In the genomic region with DNA sequence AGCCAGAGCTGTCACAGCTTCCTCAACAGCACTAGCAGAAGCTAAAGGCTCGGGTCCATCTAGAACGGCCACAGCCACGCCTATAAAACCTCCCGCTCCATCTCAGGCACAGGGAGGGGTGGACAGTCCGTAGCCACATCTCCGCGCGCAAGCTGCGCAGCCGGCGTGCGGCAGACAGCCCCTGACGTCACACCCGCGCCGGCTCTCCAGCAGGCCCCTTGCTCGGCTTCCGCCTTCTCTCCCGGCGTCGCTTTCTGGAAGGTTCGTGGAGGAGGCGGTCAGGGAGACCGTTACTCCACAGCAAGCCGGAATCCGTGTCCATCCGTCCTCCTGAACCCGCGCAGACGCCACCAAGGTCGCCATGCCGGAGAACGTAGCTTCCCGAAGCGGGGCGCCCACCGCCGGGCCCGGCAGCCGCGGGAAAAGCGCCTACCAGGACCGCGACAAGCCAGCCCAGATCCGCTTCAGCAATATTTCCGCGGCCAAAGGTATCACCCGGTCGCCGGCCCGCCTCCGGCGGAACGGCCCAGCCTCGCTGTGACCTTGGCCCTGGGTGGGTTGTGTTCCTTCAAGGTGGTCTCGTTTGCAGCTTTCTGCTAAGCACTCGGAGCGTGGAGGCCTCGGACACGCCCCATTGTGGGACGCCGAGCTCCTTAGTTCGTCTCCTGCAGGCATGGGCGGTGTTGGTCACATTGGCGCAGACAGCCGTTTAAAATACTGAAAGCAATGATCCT, we compare ENCODE assay signal across 8 mouse cellular contexts. TPM values are rescaled to one million over a fixed set of nuclear protein-coding genes. Genes with fewer than 3 reads are reported as not detected.
A peak's percentile ranks its signal among the peaks of the same experiment; 100 is the strongest.
DNase-seq lines count a peak whose midpoint lies in the region; ATAC-seq lines count a peak whose summit lies in the region.

A gene (plus strand): TSS at position 127 of the 734 bp plus-strand sequence.

- H3K9ac ChIP-seq in heart, embryonic 13.5 days = peak within 1 kb of the TSS; percentile 96
- peak within 1 kb of the TSS; percentile 83 for H3K9ac ChIP-seq in liver, embryonic 13.5 days
- H3K9ac ChIP-seq in stomach, embryonic 16.5 days (ENCODE audit: low read length) = peak within 1 kb of the TSS; percentile 94

- peak; percentile 90 for DNase-seq in CD4-positive helper T cell, adult 2 months (ENCODE audit: low read depth, low spot score)
- DNase-seq in brain, embryonic 18.5 days (ENCODE audit: low read depth, low spot score) = peak; percentile 75
- peak; percentile 96 for DNase-seq in kidney, postnatal 14 days
- peak; percentile 88 for DNase-seq in liver, embryonic 13.5 days
- peak; percentile 94 for DNase-seq in neural tube, embryonic 10.5 days (ENCODE audit: extremely low spot score, low spot score)

- H3K27me3 ChIP-seq in heart, embryonic 13.5 days (replicated peaks) = no peaks in the 10 kb centered on the region
- H3K27me3 ChIP-seq in liver, embryonic 13.5 days = no peaks in the 10 kb centered on the region
- no peaks in the 10 kb centered on the region for H3K27me3 ChIP-seq in stomach, embryonic 16.5 days (ENCODE audit: control insufficient read depth, insufficient read depth, low read length)

- H3K4me2 ChIP-seq in heart, embryonic 13.5 days = peak within 1 kb of the TSS; percentile 96
- H3K4me2 ChIP-seq in liver, embryonic 13.5 days = peak within 1 kb of the TSS; percentile 88
- peak within 1 kb of the TSS; percentile 67 for H3K4me2 ChIP-seq in stomach, embryonic 16.5 days (ENCODE audit: low read depth, low read length)

- under 1% methylated on average over 66 of the region's 66 CpGs for WGBS in heart, embryonic 13.5 days
- under 1% methylated on average over 66 of the region's 66 CpGs for WGBS in liver, embryonic 13.5 days (ENCODE audit: insufficient replicate concordance)
- under 1% methylated on average over 66 of the region's 66 CpGs for WGBS in stomach, embryonic 16.5 days

- peaks cover 24% of the 10 kb centered on the region for H3K36me3 ChIP-seq in heart, embryonic 13.5 days
- H3K36me3 ChIP-seq in liver, embryonic 13.5 days = peaks cover 22% of the 10 kb centered on the region
- H3K36me3 ChIP-seq in stomach, embryonic 16.5 days (ENCODE audit: control insufficient read depth, insufficient read depth, low read length) = peaks cover 9% of the 10 kb centered on the region; the same call in 1 of the 2 replicates

- peaks cover 13% of the 10 kb centered on the region for H3K4me1 ChIP-seq in heart, embryonic 13.5 days
- H3K4me1 ChIP-seq in liver, embryonic 13.5 days (replicated peaks) = peaks cover 24% of the 10 kb centered on the region
- peaks cover 11% of the 10 kb centered on the region; the same call in 1 of the 2 replicates for H3K4me1 ChIP-seq in stomach, embryonic 16.5 days (ENCODE audit: control insufficient read depth, insufficient read depth, low read length)

- H3K4me3 ChIP-seq in heart, embryonic 13.5 days = peak within 1 kb of the TSS; percentile 77
- peak within 1 kb of the TSS; percentile 91 for H3K4me3 ChIP-seq in liver, embryonic 13.5 days (replicated peaks)
- H3K4me3 ChIP-seq in stomach, embryonic 16.5 days (replicated peaks; ENCODE audit: low read length) = peak within 1 kb of the TSS; percentile 82

- peak within 1 kb of the TSS; percentile 92 for H3K27ac ChIP-seq in heart, embryonic 13.5 days (replicated peaks)
- peak within 1 kb of the TSS; percentile 85 for H3K27ac ChIP-seq in liver, embryonic 13.5 days
- H3K27ac ChIP-seq in stomach, embryonic 16.5 days (ENCODE audit: low read length) = peak within 1 kb of the TSS; percentile 78

- ATAC-seq in erythroid progenitor cell, adult 5-6 weeks (replicated peaks; ENCODE audit: low FRiP score, poor library complexity, severe bottlenecking) = peak; percentile 96
- peak; percentile 97 for ATAC-seq in heart, embryonic 13.5 days (ENCODE audit: extremely low read depth, insufficient number of reproducible peaks, low FRiP score, low TSS enrichment)
- peak; percentile 96 for ATAC-seq in liver, embryonic 13.5 days (ENCODE audit: low read depth)
- ATAC-seq in stomach, embryonic 16.5 days (ENCODE audit: insufficient read depth, low FRiP score) = peak; percentile 98

- no peaks in the 10 kb centered on the region for H3K9me3 ChIP-seq in heart, embryonic 13.5 days
- H3K9me3 ChIP-seq in liver, embryonic 13.5 days (replicated peaks) = no peaks in the 10 kb centered on the region
- H3K9me3 ChIP-seq in stomach, embryonic 16.5 days (replicated peaks; ENCODE audit: control insufficient read depth, low read length) = no peaks in the 10 kb centered on the region

RNA-seq across cellular contexts. Expression of the gene that starts here (rescaled TPM):
- total RNA-seq in erythroid progenitor cell, adult 5-6 weeks (2015; ENCODE audit: low replicate concordance) = 104 and 114 TPM in 2 replicates
- 71.1 and 77.6 TPM in 2 replicates for total RNA-seq in erythroid progenitor cell, adult 5-6 weeks (2017; ENCODE audit: low replicate concordance)
- 204 and 221 TPM in 2 replicates for polyA plus RNA-seq in heart, embryonic 13.5 days (2015; fragmentation: Nextera tagmentation; extraction: Ambion mirVana)
- 206 and 239 TPM in 2 replicates for polyA plus RNA-seq in liver, embryonic 13.5 days (2015; fragmentation: Nextera tagmentation; extraction: Ambion mirVana)
- 226 and 230 TPM in 2 replicates for polyA plus RNA-seq in stomach, embryonic 16.5 days (2015; fragmentation: Nextera tagmentation; extraction: Ambion mirVana)

Comparison
In these comparisons a context has a peak if more than half of its experiments do, and no peak if none do; other contexts are left out.
1. Peak in every context shown above with its lines: DNase-seq, ATAC-seq, H3K4me3 ChIP-seq and H3K27ac ChIP-seq.